Mouse (Mus musculus) T-helper 2 cell (primary cell): ENCODE data around the gene Sptlc2.

Experiments
- in situ Hi-C: fragments of 300-600 bp; cut with MboI, MseI; formaldehyde crosslinking; loops from one replicate; pipeline ENCODE4 v1.15.1; 2025; ENCODE audit warnings: high pct_unique_total_duplicates

The Sptlc2 gene

GRCm38 (mm10) chr12:87397126-87397525 is 9.0 kb upstream of the Sptlc2 start:
- in situ Hi-C loops, result no loop called here

DNA sequence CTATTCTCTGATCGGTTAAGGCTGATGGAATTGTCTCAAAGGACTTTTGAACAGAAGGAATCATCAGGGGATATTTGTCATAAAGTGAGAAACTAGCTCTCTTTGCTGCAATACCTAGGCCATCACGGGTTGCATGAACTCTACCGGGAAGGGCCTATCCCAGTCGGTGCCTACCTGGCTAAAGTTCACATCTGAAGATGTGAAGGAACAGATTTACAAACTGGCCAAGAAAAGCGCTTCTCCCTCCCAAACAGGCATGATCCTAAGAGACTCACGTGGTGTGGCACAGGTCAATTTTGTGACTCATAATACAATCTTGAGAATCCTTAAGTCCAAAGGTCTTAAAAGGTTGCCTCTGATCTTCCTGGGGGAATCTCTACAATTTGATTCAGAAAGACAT is 6.2 kb upstream of the Sptlc2 start:
- in situ Hi-C loops, result no loop called here

DNA sequence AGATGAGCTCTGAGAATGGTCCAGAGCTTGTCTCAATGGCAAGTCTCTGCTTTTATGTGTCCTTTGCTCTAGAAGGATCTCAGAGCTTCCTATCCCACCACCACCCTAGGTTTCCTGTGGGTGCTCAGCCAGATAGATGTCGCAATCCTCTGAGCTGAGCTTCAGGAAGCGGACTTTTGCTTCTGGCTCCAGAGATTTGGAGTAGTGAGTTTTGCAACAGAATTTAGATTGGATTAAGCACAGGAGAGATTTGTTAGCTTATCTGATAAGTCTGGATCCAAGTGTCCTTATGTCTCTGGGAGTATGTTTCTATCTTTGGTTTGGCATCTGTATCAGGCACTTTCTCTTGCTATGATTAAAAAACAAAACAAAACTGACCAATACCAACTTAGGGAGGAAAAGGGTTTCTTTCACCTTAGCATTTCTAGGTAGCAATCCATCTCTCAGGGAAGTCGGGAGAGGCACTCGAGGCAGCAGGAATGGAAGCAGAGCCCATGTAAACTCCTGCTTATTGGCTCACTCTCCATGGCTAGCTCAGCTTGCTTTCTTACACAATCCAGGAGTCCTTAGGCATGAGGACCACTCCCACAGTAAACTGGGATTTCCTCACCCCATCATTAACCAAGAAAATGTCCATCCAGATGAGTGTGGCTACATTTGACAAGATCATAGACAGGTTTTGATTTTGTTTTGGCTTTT is 5.4 kb upstream of the Sptlc2 start:
- in situ Hi-C loops, result no loop called here

DNA sequence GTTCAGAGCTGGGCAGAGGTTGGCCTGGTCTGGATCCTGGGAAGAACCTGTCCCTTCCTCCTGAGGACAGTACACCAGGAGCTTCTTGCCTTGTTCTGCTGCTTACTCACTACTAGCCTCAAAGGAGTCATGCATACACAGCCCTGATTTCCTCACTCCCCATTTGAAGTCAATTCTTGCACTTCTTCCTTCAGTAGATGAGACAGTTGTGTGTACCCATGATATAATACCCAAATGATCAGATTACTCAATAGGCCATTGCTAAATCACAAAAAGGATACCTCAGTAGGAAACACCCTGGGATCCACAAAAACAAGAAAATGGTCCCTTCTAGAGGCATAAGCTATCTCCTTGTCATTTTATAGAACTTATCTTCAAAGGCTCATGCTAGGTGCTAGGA is 3.2 kb upstream of the Sptlc2 start:
- in situ Hi-C loops, result no loop called here

GRCm38 (mm10) chr12:87389231-87389630 is 1.1 kb upstream of the Sptlc2 start:
- in situ Hi-C loops, result no loop called here

DNA sequence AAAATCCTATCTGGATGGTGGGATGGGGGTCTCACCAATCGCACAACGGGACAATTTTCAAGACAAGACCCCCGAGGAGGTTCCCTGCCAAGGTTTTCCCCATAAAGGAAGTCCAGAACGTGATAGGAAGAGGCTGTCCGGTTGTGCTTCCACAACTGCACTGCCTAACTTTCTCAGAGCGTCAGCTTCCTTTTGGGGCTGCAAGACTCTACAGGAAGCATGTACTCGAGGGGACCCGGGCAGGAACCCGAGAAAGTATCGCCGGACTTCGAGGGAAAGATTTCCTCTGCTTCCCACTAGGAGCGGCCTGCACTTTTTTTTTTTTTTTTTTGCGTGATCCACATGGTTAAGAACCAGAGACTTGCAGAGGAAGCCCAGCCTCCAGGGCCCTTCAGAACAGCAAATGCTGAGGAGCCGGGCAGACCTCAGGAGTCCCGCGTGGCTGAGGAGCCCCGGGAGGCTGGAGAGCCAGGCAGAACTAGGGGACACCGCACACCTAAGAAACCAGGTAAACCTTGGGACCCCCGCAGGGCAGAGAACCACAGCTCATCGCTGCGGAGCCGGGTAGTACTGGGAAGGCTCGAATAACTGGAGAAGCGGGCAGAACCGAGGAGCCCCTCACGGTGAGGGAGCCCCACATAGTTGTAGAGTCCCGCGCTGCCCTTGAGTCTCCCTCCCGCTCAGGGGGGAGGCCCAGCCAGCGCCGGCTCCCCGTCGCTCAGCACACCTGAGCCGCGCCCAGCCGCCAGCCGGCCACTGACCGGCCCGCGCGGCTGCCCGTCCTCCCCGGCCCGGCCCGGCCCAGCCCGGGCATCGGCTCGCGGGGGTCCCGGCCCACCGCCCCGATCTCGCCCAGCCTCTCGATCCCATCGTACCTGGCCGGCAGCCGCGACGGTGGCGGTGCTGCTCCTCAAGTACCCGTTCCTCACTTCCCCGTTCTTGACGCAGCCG is 709 bp downstream of the Sptlc2 start:
- in situ Hi-C loops, result no loop called here

- in situ Hi-C loops, result no loop called here
Measured at GRCm38 (mm10) chr12:87385051-87385450, 3.1 kb downstream of the Sptlc2 start.

DNA sequence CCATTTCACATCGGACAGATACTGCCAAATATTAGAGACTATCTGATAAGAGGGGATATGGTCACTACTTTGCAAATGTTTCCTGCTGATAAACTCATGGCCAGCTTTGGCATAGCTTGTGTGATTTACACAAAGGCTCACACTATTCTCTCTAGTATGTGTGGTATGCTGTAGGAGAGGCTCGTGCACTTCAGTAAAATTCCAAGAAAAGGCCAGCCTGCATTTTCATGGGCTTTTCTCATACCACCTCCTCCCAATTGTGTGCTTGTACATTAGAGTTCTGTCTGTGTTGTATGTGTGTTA is 6.8 kb downstream of the Sptlc2 start:
- in situ Hi-C loops, result no loop called here

GRCm38 (mm10) chr12:87380586-87381379 is 7.4 kb downstream of the Sptlc2 start:
- in situ Hi-C loops, result no loop called here

DNA sequence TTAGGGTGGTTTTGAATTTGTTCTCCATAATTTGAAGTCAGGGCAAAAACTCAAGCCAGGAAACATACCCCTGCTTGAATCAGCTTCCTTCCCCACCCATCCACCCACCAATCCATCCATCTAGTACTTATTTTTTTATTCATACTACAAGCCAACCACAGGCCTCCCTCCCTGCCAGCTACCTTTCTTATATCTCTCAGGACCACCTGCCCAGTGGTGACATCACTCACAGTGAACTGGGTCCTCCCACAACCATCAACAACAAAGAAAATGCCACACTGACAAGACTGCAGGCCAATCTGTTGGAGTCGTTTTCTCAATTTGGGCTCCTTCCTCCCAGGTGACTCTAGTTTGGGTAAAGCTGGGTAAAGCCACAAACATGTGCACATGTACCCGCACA is 8.7 kb downstream of the Sptlc2 start:
- in situ Hi-C loops, result no loop called here

DNA sequence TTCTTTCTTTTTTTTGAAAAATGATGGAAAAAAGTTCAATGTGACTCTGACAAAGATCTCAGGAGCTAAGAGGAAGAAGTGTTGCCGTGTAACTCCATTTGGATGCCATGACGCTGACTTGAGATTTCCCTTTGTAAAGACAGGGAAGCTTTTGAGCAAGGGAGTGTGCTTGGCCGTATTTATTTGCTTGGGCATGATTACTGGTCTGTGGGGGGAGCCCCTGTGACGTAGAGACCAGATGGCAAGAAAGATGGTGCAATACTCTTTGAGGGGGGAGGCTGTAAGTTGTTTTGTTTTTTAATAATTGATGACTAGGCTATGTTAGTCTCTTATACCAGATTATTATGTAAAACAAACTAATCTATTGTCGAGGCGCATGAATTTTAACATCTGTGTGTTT is 14.0 kb downstream of the Sptlc2 start:
- in situ Hi-C loops, result no loop called here

- in situ Hi-C loops, result no loop called here
Measured at GRCm38 (mm10) chr12:87369319-87369718, 18.8 kb downstream of the Sptlc2 start.

DNA sequence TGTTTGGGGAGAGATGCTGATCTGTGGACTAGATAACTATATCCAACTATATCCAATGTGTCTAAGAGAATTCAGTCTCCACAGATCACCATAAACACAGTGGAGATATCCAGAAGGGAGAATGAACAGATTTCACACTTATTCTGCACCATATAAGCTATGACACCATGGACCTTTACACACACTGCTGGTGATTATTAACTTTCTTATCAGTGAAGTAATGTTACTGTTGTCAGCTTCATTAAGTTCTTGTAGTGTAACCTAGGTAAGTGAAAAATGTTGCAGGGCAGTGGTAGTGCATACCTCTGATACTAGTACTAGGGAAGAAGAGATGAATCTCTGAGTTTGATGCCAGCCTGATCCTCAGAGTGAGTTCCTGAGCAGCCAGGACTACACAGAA is 20.1 kb downstream of the Sptlc2 start:
- in situ Hi-C loops, result no loop called here

GRCm38 (mm10) chr12:87365676-87366075 is 22.5 kb downstream of the Sptlc2 start:
- in situ Hi-C loops, result no loop called here

- in situ Hi-C loops, result no loop called here
Measured at GRCm38 (mm10) chr12:87362111-87362510, 26.0 kb downstream of the Sptlc2 start.

DNA sequence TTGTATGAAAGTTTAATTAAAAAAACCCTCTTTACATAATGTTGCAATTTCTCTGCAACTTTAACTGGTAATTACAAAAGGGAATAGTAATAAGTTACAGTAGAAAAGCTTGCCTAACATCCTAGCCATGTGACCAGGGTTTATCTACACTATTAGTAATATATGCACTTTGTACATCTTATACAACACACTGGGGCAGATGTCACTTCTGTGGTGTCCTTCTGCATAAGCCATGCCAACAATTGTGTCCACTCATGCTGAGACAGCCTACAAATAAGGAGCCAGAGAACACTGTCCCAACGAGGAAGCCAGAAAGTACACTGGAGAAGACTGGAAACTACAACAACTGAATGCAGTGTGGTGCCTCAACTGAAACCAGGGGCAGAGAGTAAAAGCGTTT is 40.1 kb downstream of the Sptlc2 start:
- in situ Hi-C loops, result no loop called here

- in situ Hi-C loops, result no loop called here
Measured at GRCm38 (mm10) chr12:87347511-87347910, 40.6 kb downstream of the Sptlc2 start.

DNA sequence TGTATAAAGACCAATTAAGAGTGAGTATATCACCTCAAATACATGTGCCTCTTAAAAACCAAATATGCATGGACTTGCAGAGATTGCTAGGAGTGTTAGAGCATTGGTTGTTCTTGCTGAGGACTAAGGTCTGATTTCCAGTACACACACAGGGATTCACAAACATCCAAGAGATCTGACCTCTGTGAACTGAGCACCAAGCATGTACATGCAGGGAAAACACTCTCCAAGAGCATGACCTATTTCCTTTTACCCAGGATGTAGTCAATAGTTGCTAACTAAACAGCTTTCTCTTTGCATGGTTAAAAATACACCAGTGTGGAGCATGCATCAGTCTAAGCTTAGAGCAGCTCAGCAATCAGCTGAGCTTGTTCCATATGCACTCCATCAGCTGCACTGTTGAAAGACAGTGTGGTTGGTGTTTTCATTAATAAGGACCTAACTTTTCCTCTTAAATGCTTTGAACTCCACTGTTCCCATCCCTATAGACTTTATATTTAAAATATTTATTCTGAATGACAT is 45.0 kb downstream of the Sptlc2 start:
- in situ Hi-C loops, result no loop called here

DNA sequence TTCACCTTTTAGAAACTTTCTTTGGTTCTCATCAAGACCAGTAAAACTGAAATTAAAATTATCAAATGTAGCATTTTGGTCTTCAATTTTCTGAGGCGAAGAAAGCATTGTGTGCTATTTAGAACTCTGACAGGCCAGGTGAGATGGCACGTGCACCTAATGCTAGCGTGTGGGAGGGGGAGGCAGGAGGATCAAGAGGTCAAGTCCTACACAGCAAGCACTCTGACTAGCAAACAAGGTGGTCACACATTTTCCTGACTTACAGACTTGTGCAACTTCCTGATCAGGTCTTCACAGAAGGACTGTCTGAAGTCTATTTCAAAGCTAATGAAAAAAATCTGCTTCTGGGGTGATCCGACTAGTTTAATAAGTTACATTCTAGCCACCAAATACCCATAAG is 50.1 kb downstream of the Sptlc2 start:
- in situ Hi-C loops, result no loop called here

DNA sequence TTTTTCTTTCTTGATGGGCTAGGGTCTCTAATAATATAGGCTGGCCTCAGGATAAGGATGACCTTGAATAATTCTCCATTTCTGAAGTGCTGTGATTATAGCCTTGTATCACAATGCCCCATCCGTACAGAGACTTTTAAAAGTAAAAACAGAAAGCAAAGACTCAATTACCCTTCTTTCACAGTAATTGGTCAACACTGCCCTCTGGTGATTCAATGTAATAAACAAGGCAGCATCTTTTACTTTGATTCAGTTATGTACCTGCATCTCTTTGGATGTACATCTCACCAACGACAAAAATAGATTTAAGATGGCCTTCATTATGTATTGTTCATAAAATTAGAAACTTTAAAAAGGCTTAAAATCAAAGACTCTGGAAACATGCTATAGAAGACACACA is 53.3 kb downstream of the Sptlc2 start:
- in situ Hi-C loops, result no loop called here

DNA sequence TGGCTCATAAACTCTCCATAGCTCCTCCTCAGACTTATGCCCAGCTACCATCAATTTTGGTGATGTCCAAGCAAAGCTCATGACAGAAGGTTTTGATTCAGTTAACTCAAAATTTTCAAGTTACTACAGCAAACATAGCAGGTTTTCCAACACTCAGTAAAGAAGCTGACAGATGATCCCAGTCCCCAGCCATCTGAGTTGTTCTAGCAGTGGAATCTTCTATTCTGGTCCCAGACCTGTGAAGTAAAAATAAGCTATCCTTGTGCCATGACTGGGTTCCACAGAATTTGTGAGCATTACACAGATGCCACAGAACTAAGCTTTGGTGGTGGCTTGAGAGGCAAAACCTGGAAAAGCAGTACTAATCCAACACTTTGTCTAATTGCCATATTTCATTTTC is 54.4 kb downstream of the Sptlc2 start:
- in situ Hi-C loops, result no loop called here

DNA sequence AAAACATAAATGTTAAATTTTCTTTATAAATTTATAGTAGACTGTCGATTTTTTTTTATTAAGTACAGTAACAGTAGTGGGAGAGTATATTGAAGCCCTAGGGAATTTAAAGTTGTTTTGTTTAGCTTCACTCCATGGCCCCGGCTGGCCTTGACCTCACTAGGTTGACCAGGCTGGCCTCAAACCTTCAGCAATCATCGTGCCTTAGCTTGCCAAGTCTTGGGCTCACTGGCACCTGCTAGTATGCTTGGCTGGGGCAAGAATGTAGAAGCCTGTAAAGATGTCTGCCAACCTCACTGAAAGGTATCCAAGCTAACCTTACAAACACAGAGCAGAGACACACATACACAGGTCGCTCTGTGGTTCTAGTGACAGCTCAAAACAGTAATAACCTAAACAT is 55.6 kb downstream of the Sptlc2 start:
- in situ Hi-C loops, result no loop called here
